Mouse (Mus musculus): ENCODE results near the gene Hsd17b11.
A peak's percentile ranks its signal among the peaks of the same experiment; 100 is the strongest.
"Not testable (repeated sequence)": the region's sequence is repeated elsewhere in the genome, so short reads cannot be mapped to it uniquely, and the experiment has no call there.

The Hsd17b11 gene

GRCm38 (mm10) chr5:104035824-104036223 lies 14.1 kb upstream of the Hsd17b11 start:
- no peak for ATAC-seq (ENCODE audit: low TSS enrichment)

GRCm38 (mm10) chr5:104035066-104035465 lies 13.3 kb upstream of the Hsd17b11 start:
- ATAC-seq (ENCODE audit: low TSS enrichment): no peak

GRCm38 (mm10) chr5:104032434-104033097 lies 10.8 kb upstream of the Hsd17b11 start:
- no peak for ATAC-seq (ENCODE audit: low TSS enrichment)

GRCm38 (mm10) chr5:104025245-104025854 lies 3.6 kb upstream of the Hsd17b11 start:
- no peak for ATAC-seq (ENCODE audit: low TSS enrichment)

GRCm38 (mm10) chr5:104024762-104025161 lies 3.0 kb upstream of the Hsd17b11 start:
- no peak for ATAC-seq (ENCODE audit: low TSS enrichment)

GRCm38 (mm10) chr5:104024193-104024592 lies 2.5 kb upstream of the Hsd17b11 start:
- ATAC-seq (ENCODE audit: low TSS enrichment): not testable (repeated sequence)

- ATAC-seq (ENCODE audit: low TSS enrichment): no peak
Measured at GRCm38 (mm10) chr5:104023289-104024020, 1.7 kb upstream of the Hsd17b11 start.

- no peak for ATAC-seq (ENCODE audit: low TSS enrichment)
Measured at GRCm38 (mm10) chr5:104022558-104022957, 839 bp upstream of the Hsd17b11 start.

GRCm38 (mm10) chr5:104011419-104011818 lies 10.3 kb downstream of the Hsd17b11 start:
- no peak for ATAC-seq (ENCODE audit: low TSS enrichment)

GRCm38 (mm10) chr5:104010261-104010660 lies 11.5 kb downstream of the Hsd17b11 start:
- ATAC-seq (ENCODE audit: low TSS enrichment): no peak

GRCm38 (mm10) chr5:104009421-104009820 lies 12.3 kb downstream of the Hsd17b11 start:
- no peak for ATAC-seq (ENCODE audit: low TSS enrichment)

- no peak for ATAC-seq (ENCODE audit: low TSS enrichment)
Measured at GRCm38 (mm10) chr5:104007801-104008200, 13.9 kb downstream of the Hsd17b11 start.

GRCm38 (mm10) chr5:104006811-104007210 lies 14.9 kb downstream of the Hsd17b11 start:
- no peak for ATAC-seq (ENCODE audit: low TSS enrichment)

GRCm38 (mm10) chr5:104003955-104004354 lies 17.8 kb downstream of the Hsd17b11 start:
- ATAC-seq (ENCODE audit: low TSS enrichment): no peak

- ATAC-seq (ENCODE audit: low TSS enrichment): no peak
Measured at GRCm38 (mm10) chr5:104003256-104003931, 18.3 kb downstream of the Hsd17b11 start.

- no peak for ATAC-seq (ENCODE audit: low TSS enrichment)
Measured at GRCm38 (mm10) chr5:104002549-104003255, 19.0 kb downstream of the Hsd17b11 start.

GRCm38 (mm10) chr5:103999738-104000137 lies 22.0 kb downstream of the Hsd17b11 start:
- peak; percentile 85 for ATAC-seq (ENCODE audit: low TSS enrichment)

- 0 out of 2 replicates have a peak, but pooled peaks have one; percentile 6 for ATAC-seq (ENCODE audit: low TSS enrichment)
Measured at GRCm38 (mm10) chr5:103998739-103999138, 23.0 kb downstream of the Hsd17b11 start.

- peak; percentile 70 for ATAC-seq (ENCODE audit: low TSS enrichment)
Measured at GRCm38 (mm10) chr5:103995181-103995580, 26.5 kb downstream of the Hsd17b11 start.

- ATAC-seq (ENCODE audit: low TSS enrichment): no peak
Measured at GRCm38 (mm10) chr5:103994669-103995068, 27.1 kb downstream of the Hsd17b11 start.

- no peak for ATAC-seq (ENCODE audit: low TSS enrichment)
Measured at GRCm38 (mm10) chr5:103993601-103994000, 28.1 kb downstream of the Hsd17b11 start.

- ATAC-seq (ENCODE audit: low TSS enrichment): no peak
Measured at GRCm38 (mm10) chr5:103992831-103993230, 28.9 kb downstream of the Hsd17b11 start.

Measured in frontal cortex, adult (tissue).